Mouse (Mus musculus) layer of hippocampus, adult 2 months (tissue): ENCODE data around the gene Gm10097. TPM values are rescaled to one million over a fixed set of nuclear protein-coding genes. Genes with fewer than 3 reads are reported as not detected.

Experiments used
- DNase-seq, 2 experiments: peaks; one replicate each; pipeline ENCODE4 v3.0.0; 2022; ENCODE audit warnings: low spot score in 2 of 2
- H3K27ac ChIP-seq: fragments of 200-600 bp; 2 replicates; pipeline ENCODE4 v1.8.1; 2022
- H3K4me3 ChIP-seq: fragments of 200-600 bp; 2 replicates; pipeline ENCODE4 v1.8.1; 2022; ENCODE audit warnings: mild to moderate bottlenecking
- CTCF ChIP-seq: fragments of 200-600 bp; conservative IDR thresholded peaks from 2 replicates; pipeline ENCODE4 v1.8.1; 2022; ENCODE audit warnings: antibody characterized with exemption, mild to moderate bottlenecking, moderate library complexity
- total RNA-seq, 2 experiments: library from RNA; stranded (reverse); gene quantifications; 2 replicates each; pipeline ENCODE4 v1.2.3; 2021

The Gm10097 gene
- total RNA-seq, 2 experiments from 2014 or later, result not detected

DNA sequence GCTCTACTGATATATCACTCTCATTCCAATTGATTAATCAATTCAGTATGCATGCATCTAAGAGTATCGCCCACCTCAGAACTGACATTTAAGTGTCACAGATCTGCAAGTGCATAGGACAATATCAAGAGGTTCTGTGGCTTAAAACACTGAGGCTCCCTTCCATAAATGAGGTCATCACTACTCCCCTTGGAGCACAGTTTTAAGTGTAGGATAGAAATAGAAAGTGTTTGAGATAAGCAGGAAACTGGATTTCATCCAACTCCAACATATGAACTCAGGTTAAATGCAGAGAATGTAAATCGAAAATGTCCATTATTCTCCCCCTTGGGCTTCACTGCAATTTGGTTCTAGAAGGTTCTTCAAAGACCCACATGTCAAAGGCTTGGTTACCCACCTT, 10.1 kb upstream of the Gm10097 start:
- Histone ChIP-seq H3K27ac (no peak overlapping the region), H3K4me3 (no peak overlapping the region)
- no peak for DNase-seq
- no peak for TF ChIP-seq CTCF

DNA sequence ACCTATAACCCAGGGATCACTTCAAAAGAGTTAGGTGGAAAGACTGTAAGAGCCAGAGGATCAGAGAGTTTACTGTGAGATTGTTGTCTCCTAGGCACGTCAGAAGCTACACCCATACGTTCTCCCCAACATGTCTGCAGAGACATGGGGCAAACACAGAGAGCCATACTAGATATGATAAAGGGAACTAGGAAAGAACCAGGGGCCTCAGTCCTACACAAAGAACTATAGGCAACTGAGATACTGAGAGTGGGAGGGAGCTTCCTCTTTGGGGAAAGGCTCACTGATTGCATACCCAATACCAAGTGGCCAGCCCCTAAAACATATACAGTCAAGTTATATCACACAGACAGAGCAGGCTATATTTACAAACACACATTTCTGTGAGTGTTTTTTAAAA, 9.0 kb upstream of the Gm10097 start:
- no peak overlapping the region for H3K4me3 ChIP-seq
- no peak overlapping the region for H3K27ac ChIP-seq
- DNase-seq, result no peak
- no peak for TF ChIP-seq CTCF

DNA sequence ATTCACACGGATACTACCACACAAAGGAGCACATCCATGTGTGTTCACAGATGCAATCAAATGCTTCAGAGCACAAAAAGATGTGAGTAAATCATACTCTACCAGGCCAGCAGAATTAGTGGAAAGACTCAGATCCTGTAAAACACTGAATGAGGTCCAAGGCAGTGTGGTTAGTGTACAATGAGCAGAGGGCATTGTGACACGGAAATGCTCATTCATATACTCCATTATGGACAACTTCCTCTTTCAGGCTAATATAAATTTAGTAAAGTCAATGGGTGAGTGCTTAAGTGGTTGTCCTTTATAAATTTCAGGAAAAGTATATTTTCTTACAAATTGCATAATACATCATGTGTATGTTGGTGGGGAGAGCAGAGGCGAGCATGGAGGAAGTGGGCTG, 1.9 kb upstream of the Gm10097 start:
- no peak for DNase-seq
- TF ChIP-seq CTCF, result no peak
- H3K4me3 ChIP-seq, result no peak overlapping the region
- H3K27ac ChIP-seq, result no peak overlapping the region

DNA sequence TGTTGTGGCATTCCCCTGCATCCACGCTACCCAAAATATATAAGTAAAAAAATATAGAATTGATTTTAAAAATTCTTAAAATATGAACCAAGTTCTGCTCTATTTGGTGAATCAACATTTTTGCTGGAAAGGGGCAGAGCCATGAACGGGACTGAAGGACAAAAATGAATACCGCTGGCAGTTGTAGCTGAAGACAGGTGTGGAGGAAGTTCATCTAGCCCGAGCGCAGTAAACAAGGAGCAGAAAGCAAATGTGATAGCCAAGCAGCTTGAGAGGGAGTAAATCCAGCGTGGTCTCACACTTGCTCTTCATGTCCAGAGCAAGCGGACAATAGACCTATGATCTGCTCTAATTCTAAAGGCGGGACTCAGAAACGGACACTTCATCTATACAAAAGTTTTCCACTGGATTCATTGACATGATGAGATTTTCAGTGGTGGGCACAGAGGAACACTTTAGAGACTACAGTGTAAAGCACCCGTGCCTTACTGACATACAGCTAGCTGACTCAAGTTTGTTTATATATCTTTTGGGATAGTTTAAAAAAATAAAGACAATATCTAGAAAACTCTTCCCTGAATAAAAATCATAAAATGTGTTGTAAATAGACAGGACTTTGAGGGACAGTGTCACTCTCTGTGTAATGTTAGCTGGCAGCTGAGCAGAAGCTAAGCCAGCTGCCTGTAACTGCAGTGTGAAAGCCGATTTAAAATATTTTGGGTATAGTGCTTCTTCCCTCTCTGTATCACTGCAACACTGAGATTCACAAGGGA, 1.4 kb downstream of the Gm10097 start:
- TF ChIP-seq CTCF, result no peak
- no peak overlapping the region for H3K27ac ChIP-seq
- H3K4me3 ChIP-seq, result no peak overlapping the region
- no peak for DNase-seq

DNA sequence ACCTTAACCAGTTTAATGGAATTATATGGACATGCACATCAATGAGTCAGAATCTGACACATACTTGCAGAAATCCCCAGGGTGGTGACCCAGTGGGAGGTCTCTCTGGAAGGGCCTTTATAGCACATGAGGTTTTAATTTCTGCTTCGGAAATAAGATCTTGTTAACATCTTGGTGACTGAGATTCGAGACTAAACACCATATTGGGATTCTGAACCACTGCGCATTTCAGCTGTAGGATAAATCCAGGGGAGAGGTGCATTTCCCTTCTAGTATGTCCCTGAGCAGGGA, 1.9 kb downstream of the Gm10097 start:
- H3K4me3 ChIP-seq, result no peak overlapping the region
- no peak for TF ChIP-seq CTCF
- H3K27ac ChIP-seq, result no peak overlapping the region
- DNase-seq, result no peak

DNA sequence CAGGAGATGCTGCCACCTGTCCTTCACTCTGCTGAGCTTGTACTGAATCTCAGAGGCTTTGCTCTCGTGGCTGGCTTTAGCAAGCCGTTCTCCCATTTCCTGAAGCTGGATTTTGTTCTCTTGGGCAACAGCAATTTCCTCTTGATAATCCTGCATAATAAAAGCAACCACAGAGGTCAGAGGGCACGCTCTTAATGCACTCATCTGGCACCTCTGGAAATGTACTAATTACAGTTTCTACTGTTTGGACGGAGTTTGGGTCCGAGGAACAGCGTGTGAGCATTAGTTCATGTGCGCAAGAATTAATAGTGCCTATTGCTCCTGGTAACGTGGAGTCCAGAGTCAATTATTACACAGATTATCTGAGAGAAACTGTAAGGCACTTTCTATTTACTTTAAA, 3.1 kb downstream of the Gm10097 start:
- H3K4me3 ChIP-seq, result no peak overlapping the region
- peak; percentile 34 for TF ChIP-seq CTCF
- no peak for DNase-seq
- H3K27ac ChIP-seq, result no peak overlapping the region

DNA sequence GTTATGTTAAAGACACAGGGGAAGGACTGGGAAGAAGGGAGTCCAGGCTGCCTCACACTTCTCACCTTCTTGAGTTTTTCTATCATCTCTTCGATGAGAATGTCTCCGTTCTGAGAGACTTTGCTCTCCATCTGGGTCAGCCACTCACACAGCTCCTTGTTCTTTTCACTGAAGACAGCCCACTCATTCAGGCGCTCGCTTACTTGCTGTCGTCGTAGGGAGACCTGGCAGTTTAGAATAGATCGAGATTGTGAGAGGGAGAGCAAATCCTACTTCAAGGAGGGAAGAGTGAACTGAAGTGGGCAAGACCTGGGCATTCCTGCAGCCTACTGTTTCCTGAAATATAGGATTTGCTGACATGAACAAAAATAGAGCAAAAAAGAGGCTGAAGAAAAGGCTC, 6.7 kb downstream of the Gm10097 start:
- Histone ChIP-seq H3K27ac (no peak overlapping the region), H3K4me3 (no peak overlapping the region)
- no peak for TF ChIP-seq CTCF
- DNase-seq, result no peak

DNA sequence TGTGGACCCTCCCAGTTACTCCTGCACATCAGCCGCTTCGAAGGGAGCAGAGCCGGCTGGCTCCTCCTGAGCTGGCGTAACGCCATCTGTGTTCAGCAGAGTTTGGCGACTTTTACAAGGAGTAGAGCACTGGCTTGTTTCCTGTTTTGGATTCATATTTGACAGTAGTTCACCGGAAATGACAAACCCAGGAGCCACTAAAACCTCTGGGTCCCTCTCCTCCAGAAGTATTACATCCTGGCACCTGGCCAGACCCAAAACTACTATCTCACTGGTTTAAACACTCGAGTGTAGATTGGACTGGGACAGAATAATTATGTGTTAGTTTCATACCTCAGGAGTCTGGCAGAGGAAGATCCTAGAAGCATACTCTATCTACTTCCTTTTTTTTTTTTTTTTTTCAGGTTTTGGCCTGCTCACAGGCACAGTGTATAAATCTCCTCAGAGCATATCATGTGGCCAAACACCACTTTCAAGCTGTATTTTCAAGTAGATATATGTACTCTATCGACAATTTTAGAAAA, 11.0 kb downstream of the Gm10097 start:
- H3K27ac ChIP-seq, result no peak overlapping the region
- no peak overlapping the region for H3K4me3 ChIP-seq
- TF ChIP-seq CTCF, result no peak
- no peak for DNase-seq

DNA sequence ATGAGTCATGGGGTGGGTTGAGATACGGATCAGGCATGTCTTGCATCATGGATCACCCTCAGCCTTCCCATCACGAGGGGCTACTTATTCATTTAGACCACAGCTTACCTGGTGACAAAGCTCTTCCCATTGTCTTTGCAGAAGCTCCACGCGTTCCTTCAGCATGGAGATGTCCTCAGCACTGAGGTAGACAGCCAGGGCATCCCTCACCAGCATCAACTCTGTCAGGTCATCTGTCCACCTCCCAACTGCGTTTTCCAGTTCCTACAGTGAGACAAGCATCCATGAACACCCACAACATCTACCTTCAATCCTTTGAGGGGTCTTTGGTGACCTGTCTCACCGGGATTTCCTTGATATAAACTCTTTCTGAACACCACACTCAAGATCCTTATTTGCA, 14.7 kb downstream of the Gm10097 start:
- Histone ChIP-seq H3K27ac (no peak overlapping the region), H3K4me3 (no peak overlapping the region)
- no peak for TF ChIP-seq CTCF
- no peak for DNase-seq

DNA sequence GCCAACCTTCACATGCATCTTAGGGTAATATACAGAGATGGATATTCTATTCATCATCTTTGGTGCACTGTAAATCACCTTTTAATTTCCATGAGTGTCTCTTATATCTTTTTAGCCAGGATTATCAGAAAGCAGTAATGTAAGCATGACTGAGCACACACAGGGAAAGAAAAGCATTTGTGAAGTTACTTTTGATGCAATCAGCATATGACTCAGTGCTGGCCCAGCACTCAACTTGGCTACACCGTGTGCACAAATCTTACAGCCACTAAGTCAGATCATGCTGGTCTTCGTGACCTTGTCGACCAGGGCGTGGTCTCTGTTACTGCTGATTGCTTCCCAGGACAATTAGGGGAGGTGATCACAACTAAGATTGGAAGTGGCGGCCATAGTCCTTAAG, 16.8 kb downstream of the Gm10097 start:
- TF ChIP-seq CTCF, result no peak
- Histone ChIP-seq H3K4me3 (no peak overlapping the region), H3K27ac (no peak overlapping the region)
- no peak for DNase-seq

DNA sequence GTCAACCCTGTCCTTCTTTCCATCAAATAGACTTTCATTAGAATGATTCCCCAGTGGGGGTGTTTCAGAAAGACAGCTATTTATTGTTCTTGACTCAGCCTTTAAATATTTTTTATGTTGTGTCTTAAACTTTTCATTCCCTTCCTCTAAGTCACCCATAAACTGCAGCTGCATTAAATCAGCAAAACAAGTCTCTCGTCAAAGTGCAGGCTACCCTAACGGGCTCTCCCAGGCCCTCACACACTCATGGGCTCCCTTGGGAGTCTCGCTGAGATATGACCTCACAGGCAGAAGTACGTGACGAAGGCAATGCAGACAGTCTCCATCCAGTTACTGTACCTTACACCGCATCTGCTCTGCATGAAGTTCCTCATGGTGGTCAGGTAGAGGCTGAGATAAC, 17.3 kb downstream of the Gm10097 start:
- Histone ChIP-seq H3K4me3 (no peak overlapping the region), H3K27ac (no peak overlapping the region)
- TF ChIP-seq CTCF, result no peak
- DNase-seq, result no peak

DNA sequence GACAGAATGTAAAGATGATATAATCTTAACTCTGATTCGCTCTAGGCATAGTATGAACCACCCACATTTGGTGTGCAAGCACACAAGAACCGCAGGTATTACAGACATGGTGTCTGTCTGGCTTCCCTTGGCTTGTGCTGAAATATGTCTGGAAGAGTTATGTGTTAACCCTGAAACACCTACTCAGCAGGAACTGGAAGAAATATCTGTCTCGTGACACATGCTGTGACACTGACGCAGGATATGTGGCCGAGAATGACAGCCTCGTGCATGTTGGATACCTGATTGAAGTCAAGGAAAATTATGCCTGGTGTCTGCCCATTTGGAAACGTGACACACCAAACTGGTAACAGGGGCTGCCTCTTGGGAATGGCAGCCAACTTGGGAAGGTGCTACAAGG, 18.3 kb downstream of the Gm10097 start:
- no peak for DNase-seq

DNA sequence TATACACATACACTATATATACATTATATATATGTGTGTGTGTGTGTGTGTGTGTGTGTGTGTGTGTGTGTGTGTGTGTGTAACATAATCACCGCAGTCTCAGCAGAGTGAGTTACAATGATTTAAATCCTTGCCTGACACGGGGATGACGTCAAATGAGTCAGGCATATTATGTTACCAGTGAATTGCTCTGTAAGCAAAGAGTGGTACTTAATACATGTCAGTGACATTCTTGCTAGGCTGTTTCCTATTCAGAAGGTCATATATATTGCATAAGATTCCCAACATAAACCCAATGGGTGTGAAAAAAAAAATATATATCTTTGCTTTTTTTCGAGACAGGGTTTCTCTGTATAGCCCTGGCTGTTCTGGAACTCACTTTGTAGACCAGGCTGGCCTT, 20.1 kb downstream of the Gm10097 start:
- H3K27ac ChIP-seq, result no peak overlapping the region
- DNase-seq, result no peak
- TF ChIP-seq CTCF, result no peak
- H3K4me3 ChIP-seq, result no peak overlapping the region

More for the DNA sequence above, 18.3 kb downstream of the Gm10097 start:
- no peak for TF ChIP-seq CTCF
- Histone ChIP-seq H3K4me3 (no peak overlapping the region), H3K27ac (no peak overlapping the region)

DNA sequence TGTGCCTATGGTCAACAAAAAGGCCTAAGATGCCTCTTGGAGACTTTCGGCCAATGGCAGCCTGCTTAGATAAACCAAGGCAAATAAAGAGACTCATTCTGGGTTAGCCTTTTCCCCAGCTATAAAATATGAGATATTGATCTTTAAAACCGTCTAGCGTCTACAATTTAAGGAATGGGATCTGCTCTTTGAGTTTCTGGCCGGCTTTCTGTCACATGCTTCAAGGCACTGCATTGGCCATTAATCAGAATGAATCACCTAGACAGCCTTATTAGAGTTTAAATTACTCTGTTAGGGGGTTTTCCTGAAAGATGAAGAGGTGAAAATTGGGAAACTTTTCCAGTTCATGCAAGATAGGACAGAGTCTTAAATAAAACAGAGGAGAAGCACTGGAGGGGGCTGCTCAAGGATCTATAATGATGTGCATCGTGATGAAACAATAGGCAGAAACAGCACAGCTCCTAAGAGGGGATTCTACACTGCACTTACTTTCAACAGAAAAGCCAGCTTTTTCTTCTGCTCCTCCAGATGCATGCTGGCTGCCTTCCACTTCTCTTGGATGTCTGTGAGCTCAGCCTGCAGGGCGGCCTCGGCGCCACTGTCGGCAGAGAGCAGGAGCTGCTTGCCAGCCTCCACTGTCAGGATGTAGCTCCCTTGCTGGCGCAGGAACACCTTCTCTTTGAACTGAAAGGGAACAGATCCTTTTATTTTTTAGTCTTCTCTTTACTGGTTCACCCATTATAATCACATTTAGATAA, 28.2 kb downstream of the Gm10097 start:
- DNase-seq, result peak in 1 of 2 experiments; percentile 27
- Histone ChIP-seq H3K27ac (no peak overlapping the region), H3K4me3 (no peak overlapping the region)
- 0 out of 2 replicates have a peak, but pooled peaks have one; percentile 16 for TF ChIP-seq CTCF
